Mouse (Mus musculus) brain, embryonic 14.5 days (tissue): ENCODE results near the gene Bola2.

Source experiments
- CTCF ChIP-seq: fragments of 200-500 bp; IDR thresholded peaks from 2 replicates; pipeline ENCODE4 v1.5.1; 2012; ENCODE audit warnings: inconsistent platforms, mild to moderate bottlenecking, moderate library complexity, borderline replicate concordance; ENCODE audit not compliant: insufficient read depth, insufficient read length; ENCODE audit errors: extremely low read depth
- POLR2A ChIP-seq: fragments of 200-500 bp; IDR thresholded peaks from 2 replicates; pipeline ENCODE4 v1.6.1; 2012; ENCODE audit warnings: mild to moderate bottlenecking, inconsistent platforms, borderline replicate concordance; ENCODE audit not compliant: poor library complexity, insufficient read depth, insufficient read length, severe bottlenecking; ENCODE audit errors: extremely low read depth

DNA sequence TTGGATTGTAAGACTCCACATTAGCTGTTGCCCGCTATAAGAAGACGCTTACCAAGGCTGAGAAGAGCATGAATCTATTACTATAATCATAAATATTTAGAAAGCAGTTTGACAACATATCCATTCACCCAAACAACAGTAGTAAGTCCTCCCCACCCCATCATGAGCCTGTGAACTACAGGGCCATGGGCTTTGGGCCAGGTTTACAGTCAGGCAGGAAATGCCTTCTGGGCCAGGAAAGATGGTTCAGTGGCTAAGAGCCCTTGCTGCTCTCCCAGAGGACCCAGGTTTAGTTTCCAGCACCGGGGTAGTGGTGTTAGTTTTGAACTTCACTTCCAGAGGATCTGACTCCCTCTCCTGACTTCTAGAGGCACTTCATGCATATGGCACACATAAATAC, 22.4 kb downstream of the Bola2 start:
- TF ChIP-seq CTCF, result no peak
- no peak for TF ChIP-seq POLR2A
